Mouse (Mus musculus): ENCODE results near the gene Pi4k2a.

DNA sequence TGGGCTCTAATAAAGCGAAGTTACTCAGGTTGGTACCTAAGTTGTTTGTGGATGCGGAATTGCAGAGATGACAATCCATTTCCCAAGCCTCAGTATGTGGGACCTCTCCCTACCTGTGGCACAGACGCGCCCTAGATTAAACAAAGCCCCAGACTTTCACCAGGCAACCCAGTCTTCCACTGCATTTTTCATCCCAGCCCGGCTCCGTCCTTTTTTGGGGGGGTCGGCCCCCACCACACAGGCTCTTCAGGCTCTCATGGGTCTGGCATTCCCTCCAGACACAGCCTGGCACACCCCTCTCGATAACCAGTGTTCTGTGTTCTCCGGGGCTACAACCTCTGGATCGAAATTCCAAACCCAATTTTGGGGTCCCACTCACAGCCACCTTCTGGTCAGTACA lies 4.6 kb upstream of the Pi4k2a start:
- TF ChIP-seq CTCF (IDR thresholded peaks at IDR 0.05; ENCODE audit: extremely low read depth, insufficient read depth, insufficient read length, insufficient replicate concordance) (no peak), POLR2A (IDR thresholded peaks at IDR 0.05; ENCODE audit: low read depth, low read length) (no peak)

All from spleen, adult 2 months (tissue).